Mouse (Mus musculus) heart, postnatal 0 days (tissue): ENCODE results near the gene Tifa.

Experiments used
- CTCF ChIP-seq: IDR thresholded peaks from 2 replicates; pipeline ENCODE4 v1.5.1; 2016; ENCODE audit warnings: antibody characterized with exemption, control low read depth, low read depth
- EP300 ChIP-seq: IDR thresholded peaks from 2 replicates; pipeline ENCODE4 v1.6.1; 2016; ENCODE audit warnings: antibody characterized with exemption, low read depth

GRCm38 (mm10) chr3:127848088-127848808 lies 58.6 kb downstream of the Tifa start:
- TF ChIP-seq CTCF (no peak), EP300 (no peak)
